Mouse (Mus musculus) neural tube, embryonic 11.5 days (tissue): ENCODE measurements around the gene Ahsg. TPM values are rescaled to one million over a fixed set of nuclear protein-coding genes. Genes with fewer than 3 reads are reported as not detected.
A peak's percentile ranks its signal among the peaks of the same experiment; 100 is the strongest.

ENCODE experiments used
- ATAC-seq: fragments of 200-750 bp; cut with Nextera tagmentation; 2 replicates; pipeline ENCODE4 v1.8.0; 2017; ENCODE audit warnings: moderate number of reproducible peaks, mild to moderate bottlenecking, moderate TSS enrichment, moderate library complexity; ENCODE audit not compliant: insufficient read depth, low FRiP score, low TSS enrichment
- DNase-seq: peaks from one replicate; pipeline ENCODE4 v3.0.0-alpha.2; 2015; ENCODE audit warnings: low spot score
- H3K27ac ChIP-seq: fragments of 300-500 bp; sonication (generic); 2 replicates; pipeline ENCODE4 v1.5.1; 2014; ENCODE audit warnings: low read depth, mild to moderate bottlenecking, low read length
- H3K27me3 ChIP-seq: fragments of 300-500 bp; sonication (generic); 2 replicates; pipeline ENCODE4 v1.6.1; 2014; ENCODE audit warnings: mild to moderate bottlenecking, low read length, mixed read lengths; ENCODE audit not compliant: control insufficient read depth, insufficient read depth
- H3K36me3 ChIP-seq: fragments of 300-500 bp; sonication (generic); 2 replicates; pipeline ENCODE4 v1.6.1; 2014; ENCODE audit warnings: mild to moderate bottlenecking, low read length, moderate library complexity, mixed read lengths; ENCODE audit not compliant: control insufficient read depth, insufficient read depth
- H3K4me1 ChIP-seq: fragments of 300-500 bp; sonication (generic); 2 replicates; pipeline ENCODE4 v1.6.1; 2014; ENCODE audit warnings: low read length, mixed read lengths; ENCODE audit not compliant: control insufficient read depth, insufficient read depth
- H3K4me2 ChIP-seq: fragments of 300-500 bp; sonication (generic); 2 replicates; pipeline ENCODE4 v1.6.1; 2014; ENCODE audit warnings: low read depth, mild to moderate bottlenecking, moderate library complexity
- H3K4me3 ChIP-seq: fragments of 300-500 bp; sonication (generic); 2 replicates; pipeline ENCODE4 v1.5.1; 2014; ENCODE audit warnings: low read depth, low read length
- H3K9ac ChIP-seq: fragments of 300-500 bp; sonication (generic); 2 replicates; pipeline ENCODE4 v1.6.1; 2014; ENCODE audit warnings: mild to moderate bottlenecking, low read length
- H3K9me3 ChIP-seq: fragments of 300-500 bp; sonication (generic); 2 replicates; pipeline ENCODE4 v1.6.1; 2016; ENCODE audit warnings: low read length; ENCODE audit not compliant: control insufficient read depth
- WGBS: fragments of 180-500 bp; shearing (Covaris S2); extraction: QIAGEN DNeasy Blood & Tissue Kit; methylation state at CpG from one replicate; pipeline ENCODE4 v1.1.7; 2014; 5-methylcytosine and 5-hydroxymethylcytosine counted together
- polyA plus RNA-seq: library from polyadenylated mRNA; unstranded; fragments of >200 nt; fragmentation: Nextera tagmentation; extraction: Ambion mirVana; gene quantifications from 2 replicates; pipeline ENCODE4 v1.2.1, GENCODE M21; 2014

Ahsg gene
- polyA plus RNA-seq, 1 experiment from 2014 or later: not detected

DNA sequence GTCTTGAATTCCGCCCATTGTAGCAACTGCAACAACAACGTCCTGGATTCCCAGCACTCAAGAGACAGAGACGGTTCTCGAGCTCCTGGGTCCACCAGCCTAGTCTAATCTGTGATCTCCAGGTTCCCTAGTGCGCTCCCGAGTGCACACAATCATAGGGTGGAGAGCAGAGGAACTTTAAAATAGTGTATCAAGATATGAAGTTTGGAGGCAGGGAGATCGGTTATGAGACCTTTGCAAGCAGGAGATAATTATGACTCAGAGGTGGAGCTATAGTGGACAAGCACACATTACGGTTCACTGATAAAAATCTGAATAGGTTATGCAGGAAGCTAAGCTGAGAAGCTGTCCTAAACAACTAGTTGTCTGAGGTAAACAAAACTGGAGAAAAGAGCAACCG lies 34.3 kb upstream of the Ahsg start:
- peak overlapping the region; percentile 95 for H3K4me3 ChIP-seq
- H3K36me3 ChIP-seq: no peaks in the 10 kb centered on the region
- H3K4me1 ChIP-seq: peaks cover 12% of the 10 kb centered on the region
- H3K9me3 ChIP-seq: no peaks in the 10 kb centered on the region
- H3K9ac ChIP-seq: peak overlapping the region; percentile 51; the same call in 1 of the 2 replicates
- DNase-seq (no peak), ATAC-seq (no peak)
- H3K4me2 ChIP-seq: peak overlapping the region; percentile 64
- H3K27ac ChIP-seq: no peak overlapping the region
- H3K27me3 ChIP-seq: no peaks in the 10 kb centered on the region
- WGBS: 17% methylated on average over 9 of the region's 9 CpGs

- Histone ChIP-seq H3K9me3 (no peaks in the 10 kb centered on the region), H3K36me3 (no peaks in the 10 kb centered on the region), H3K4me3 (peak within 1 kb of the TSS; percentile 95), H3K27ac (peak within 1 kb of the TSS; percentile 53), H3K27me3 (no peaks in the 10 kb centered on the region), H3K9ac (peak within 1 kb of the TSS; percentile 89), H3K4me1 (peaks cover 12% of the 10 kb centered on the region), H3K4me2 (peak within 1 kb of the TSS; percentile 83)
- peak; percentile 99 for DNase-seq
- ATAC-seq: peak; percentile 100
- WGBS: under 1% methylated on average over 62 of the region's 62 CpGs
Observed at GRCm38 (mm10) chr16:22857431-22858113, 33.5 kb upstream of the Ahsg start, which contains the start of the genes Tbccd1 and Dnajb11. TSS of gene Tbccd1 (minus strand) at chr16:22857669. TSS of gene Dnajb11 (plus strand) at chr16:22857845.

- H3K9me3 ChIP-seq: no peaks in the 10 kb centered on the region
- no peak overlapping the region for H3K9ac ChIP-seq
- peaks cover 12% of the 10 kb centered on the region for H3K36me3 ChIP-seq
- 94% methylated on average over 8 of the region's 8 CpGs for WGBS
- no peak overlapping the region for H3K4me2 ChIP-seq
- H3K27me3 ChIP-seq: no peaks in the 10 kb centered on the region
- H3K27ac ChIP-seq: no peak overlapping the region
- DNase-seq: no peak
- no peak overlapping the region for H3K4me3 ChIP-seq
- ATAC-seq: no peak
- no peaks in the 10 kb centered on the region for H3K4me1 ChIP-seq
Observed at GRCm38 (mm10) chr16:22872397-22872796, 18.7 kb upstream of the Ahsg start.

GRCm38 (mm10) chr16:22873369-22873768 lies 17.7 kb upstream of the Ahsg start:
- no peak overlapping the region for H3K27ac ChIP-seq
- no peak overlapping the region for H3K4me3 ChIP-seq
- H3K9ac ChIP-seq: no peak overlapping the region
- peaks cover 12% of the 10 kb centered on the region for H3K36me3 ChIP-seq
- no peaks in the 10 kb centered on the region for H3K27me3 ChIP-seq
- H3K9me3 ChIP-seq: no peaks in the 10 kb centered on the region
- no peaks in the 10 kb centered on the region for H3K4me1 ChIP-seq
- DNase-seq: no peak
- no peak overlapping the region for H3K4me2 ChIP-seq
- no peak for ATAC-seq
- WGBS: 74% methylated on average over 4 of the region's 4 CpGs

DNA sequence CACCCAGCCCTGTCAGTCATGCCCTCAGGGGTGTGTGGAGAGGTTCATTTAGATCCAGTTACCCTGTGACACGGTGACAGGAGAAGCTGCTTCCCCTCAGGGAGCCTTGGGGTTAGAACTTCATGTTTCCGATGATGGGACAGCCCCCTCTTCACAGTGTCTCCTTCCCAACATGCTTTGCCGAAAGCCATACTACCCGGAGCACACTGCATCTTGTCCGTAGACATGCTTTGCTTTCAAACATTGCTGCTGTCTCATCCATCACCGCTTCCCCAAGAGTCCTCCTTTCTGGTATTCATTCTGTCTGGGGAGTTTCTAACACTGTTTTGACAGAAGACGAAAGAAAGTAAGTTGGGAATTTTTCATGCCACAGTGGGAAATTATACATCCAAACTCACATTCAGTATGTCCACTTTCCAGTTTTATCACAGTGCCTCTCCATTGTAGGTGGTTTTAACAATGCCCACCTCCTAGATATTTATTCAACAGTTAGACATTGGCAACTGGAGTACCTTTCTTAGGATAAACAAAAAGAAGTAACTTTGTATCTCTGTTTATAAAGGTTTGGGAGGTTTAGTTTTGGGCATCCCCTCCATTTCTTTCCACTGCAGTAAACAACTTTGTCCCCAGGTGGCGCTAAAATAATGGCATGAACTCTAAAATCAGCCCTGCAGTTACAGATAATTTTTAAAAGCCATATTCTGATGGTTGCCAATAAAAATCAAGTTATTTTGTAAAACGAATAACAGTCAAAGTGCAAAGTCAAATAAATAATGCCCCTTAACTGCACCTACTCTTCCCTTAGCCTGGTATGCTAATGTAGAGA lies 14.6 kb upstream of the Ahsg start:
- H3K9me3 ChIP-seq: no peaks in the 10 kb centered on the region
- no peaks in the 10 kb centered on the region; the same call in 1 of the 2 replicates for H3K36me3 ChIP-seq
- H3K27ac ChIP-seq: no peak overlapping the region
- H3K4me2 ChIP-seq: no peak overlapping the region
- H3K9ac ChIP-seq: no peak overlapping the region
- no peak overlapping the region for H3K4me3 ChIP-seq
- no peak for ATAC-seq
- no peaks in the 10 kb centered on the region for H3K27me3 ChIP-seq
- DNase-seq: peak; percentile 42
- no peaks in the 10 kb centered on the region for H3K4me1 ChIP-seq
- 50% methylated on average over 9 of the region's 9 CpGs for WGBS

- H3K4me3 ChIP-seq: no peak overlapping the region
- H3K36me3 ChIP-seq: no peaks in the 10 kb centered on the region; the same call in 1 of the 2 replicates
- H3K4me2 ChIP-seq: no peak overlapping the region
- H3K27ac ChIP-seq: no peak overlapping the region
- H3K9ac ChIP-seq: no peak overlapping the region
- no peaks in the 10 kb centered on the region for H3K27me3 ChIP-seq
- no peaks in the 10 kb centered on the region for H3K9me3 ChIP-seq
- DNase-seq (no peak), ATAC-seq (no peak)
- 86% methylated on average over 11 of the region's 11 CpGs for WGBS
- H3K4me1 ChIP-seq: no peaks in the 10 kb centered on the region
Observed at GRCm38 (mm10) chr16:22877660-22878390, 13.3 kb upstream of the Ahsg start.

- no peak overlapping the region for H3K9ac ChIP-seq
- H3K4me2 ChIP-seq: no peak overlapping the region
- no peaks in the 10 kb centered on the region for H3K36me3 ChIP-seq
- no peaks in the 10 kb centered on the region for H3K9me3 ChIP-seq
- 74% methylated on average over 7 of the region's 7 CpGs for WGBS
- no peaks in the 10 kb centered on the region for H3K27me3 ChIP-seq
- H3K4me3 ChIP-seq: no peak overlapping the region
- DNase-seq (no peak), ATAC-seq (no peak)
- H3K4me1 ChIP-seq: no peaks in the 10 kb centered on the region
- no peak overlapping the region for H3K27ac ChIP-seq
Observed at GRCm38 (mm10) chr16:22878716-22879115, 12.4 kb upstream of the Ahsg start.

GRCm38 (mm10) chr16:22879945-22880595 lies 11.0 kb upstream of the Ahsg start:
- WGBS: 81% methylated on average over 7 of the region's 7 CpGs

More at GRCm38 (mm10) chr16:22879945-22880595, 11.0 kb upstream of the Ahsg start:
- Histone ChIP-seq H3K4me1 (no peaks in the 10 kb centered on the region), H3K4me3 (no peak overlapping the region), H3K27me3 (no peaks in the 10 kb centered on the region), H3K9ac (no peak overlapping the region), H3K9me3 (no peaks in the 10 kb centered on the region), H3K27ac (no peak overlapping the region), H3K4me2 (no peak overlapping the region), H3K36me3 (no peaks in the 10 kb centered on the region)
- DNase-seq: no peak
- ATAC-seq: no peak
